Mouse (Mus musculus) stomach, embryonic 15.5 days (tissue): ENCODE results near the gene Vmn1r114. TPM values are rescaled to one million over a fixed set of nuclear protein-coding genes. Genes with fewer than 3 reads are reported as not detected.
"Not testable (repeated sequence)": the region's sequence is repeated elsewhere in the genome, so short reads cannot be mapped to it uniquely, and the experiment has no call there.

ENCODE experiments used
- ATAC-seq: fragments of 200-750 bp; cut with Nextera tagmentation; 2 replicates; pipeline ENCODE4 v1.8.0; 2017; ENCODE audit warnings: low read depth, moderate number of reproducible peaks, moderate TSS enrichment; ENCODE audit not compliant: insufficient read depth, low FRiP score
- H3K27ac ChIP-seq: fragments of 300-500 bp; sonication (generic); 2 replicates; pipeline ENCODE4 v1.5.1; 2015; ENCODE audit warnings: mild to moderate bottlenecking, inconsistent platforms
- H3K27me3 ChIP-seq: fragments of 300-500 bp; sonication (generic); replicated peaks from 2 replicates; pipeline ENCODE4 v1.6.1; 2015; ENCODE audit warnings: inconsistent platforms
- H3K36me3 ChIP-seq: fragments of 300-500 bp; sonication (generic); 2 replicates; pipeline ENCODE4 v1.6.1; 2015; ENCODE audit warnings: inconsistent platforms
- H3K4me1 ChIP-seq: fragments of 300-500 bp; sonication (generic); 2 replicates; pipeline ENCODE4 v1.6.1; 2015; ENCODE audit warnings: inconsistent platforms
- H3K4me2 ChIP-seq: fragments of 300-500 bp; sonication (generic); 2 replicates; pipeline ENCODE4 v1.6.1; 2015; ENCODE audit warnings: mild to moderate bottlenecking, inconsistent platforms
- H3K4me3 ChIP-seq: fragments of 300-500 bp; sonication (generic); replicated peaks from 2 replicates; pipeline ENCODE4 v1.5.1; 2015; ENCODE audit warnings: inconsistent platforms
- H3K9ac ChIP-seq: fragments of 300-500 bp; sonication (generic); 2 replicates; pipeline ENCODE4 v1.6.1; 2015; ENCODE audit warnings: inconsistent platforms
- H3K9me3 ChIP-seq: fragments of 300-500 bp; sonication (generic); 2 replicates; pipeline ENCODE4 v1.6.1; 2016; ENCODE audit warnings: inconsistent platforms
- WGBS: fragments of 180-500 bp; shearing (Covaris S2); methylation state at CpG from one replicate; pipeline ENCODE4 v1.1.7; 2015; 5-methylcytosine and 5-hydroxymethylcytosine counted together
- polyA plus RNA-seq: library from polyadenylated mRNA; unstranded; fragments of >200 nt; fragmentation: Nextera tagmentation; extraction: Ambion mirVana; gene quantifications from 2 replicates; pipeline ENCODE4 v1.2.1, GENCODE M21; 2015

Vmn1r114 gene
- not detected in 2 replicates for polyA plus RNA-seq

- not testable (repeated sequence) for H3K9me3 ChIP-seq, H3K27me3 ChIP-seq, H3K4me1 ChIP-seq, H3K4me2 ChIP-seq, ATAC-seq, H3K27ac ChIP-seq, H3K9ac ChIP-seq, H3K36me3 ChIP-seq, H3K4me3 ChIP-seq
- no CpG with 5 or more reads among the region's 5 CpGs for WGBS
Measured at GRCm38 (mm10) chr7:20812086-20812485, at the start of gene Vmn1r114. TSS of gene Vmn1r114 (minus strand) at chr7:20812186.

DNA sequence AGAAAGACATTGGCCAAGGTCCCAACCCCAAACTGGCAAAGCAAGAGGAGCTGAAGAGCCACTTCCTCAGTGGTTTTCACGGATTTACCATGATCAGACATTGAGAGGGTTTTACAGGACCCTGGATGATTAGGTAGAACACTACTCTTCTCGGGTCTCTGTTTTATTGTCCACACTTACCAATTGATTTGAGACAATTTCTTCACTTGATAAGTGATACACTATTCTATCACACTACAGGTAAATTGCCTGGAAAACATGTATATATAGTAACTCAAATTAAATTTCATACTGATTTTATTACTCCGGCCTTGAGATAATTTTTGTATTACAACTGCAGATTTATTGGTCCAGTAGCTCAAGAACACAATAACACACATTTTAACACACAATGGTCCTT is 32.9 kb upstream of the Vmn1r114 start, which contains the start of gene Vmn1r115:
Gene Vmn1r115, minus strand, starts transcription at position 101 of the 400 bp plus-strand sequence.
- not testable (repeated sequence) for H3K36me3 ChIP-seq, H3K4me1 ChIP-seq, H3K27ac ChIP-seq, ATAC-seq, H3K9me3 ChIP-seq, H3K27me3 ChIP-seq, H3K9ac ChIP-seq, H3K4me3 ChIP-seq, H3K4me2 ChIP-seq
- WGBS = 100% methylated on average over 1 of the region's 3 CpGs

DNA sequence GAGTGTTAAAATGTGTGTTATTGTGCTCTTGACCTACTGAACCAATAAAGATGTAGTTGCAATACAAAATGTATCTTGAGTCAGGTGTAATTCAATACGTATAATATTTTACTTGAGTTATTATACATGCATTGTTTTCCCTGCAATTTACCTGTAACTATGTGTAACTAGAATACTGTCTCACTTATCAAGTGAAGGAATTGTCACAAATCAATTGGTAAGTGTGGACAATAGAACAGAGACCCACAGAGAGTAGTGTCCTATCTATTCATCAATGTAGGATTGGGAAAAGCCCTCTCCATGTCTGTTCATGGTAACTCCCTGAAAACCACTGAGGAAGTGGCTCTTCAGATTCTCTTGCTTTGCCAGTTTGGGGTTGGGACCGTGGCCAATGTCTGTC is 25.0 kb downstream of the Vmn1r114 start, which contains the start of gene Vmn1r113:
Gene Vmn1r113, plus strand, starts transcription at position 301 of the 400 bp plus-strand sequence.
- H3K36me3 ChIP-seq, H3K4me1 ChIP-seq, H3K27ac ChIP-seq, H3K9ac ChIP-seq, H3K4me3 ChIP-seq, H3K4me2 ChIP-seq, ATAC-seq, H3K9me3 ChIP-seq, H3K27me3 ChIP-seq: not testable (repeated sequence)
- 60% methylated on average over 2 of the region's 2 CpGs for WGBS

DNA sequence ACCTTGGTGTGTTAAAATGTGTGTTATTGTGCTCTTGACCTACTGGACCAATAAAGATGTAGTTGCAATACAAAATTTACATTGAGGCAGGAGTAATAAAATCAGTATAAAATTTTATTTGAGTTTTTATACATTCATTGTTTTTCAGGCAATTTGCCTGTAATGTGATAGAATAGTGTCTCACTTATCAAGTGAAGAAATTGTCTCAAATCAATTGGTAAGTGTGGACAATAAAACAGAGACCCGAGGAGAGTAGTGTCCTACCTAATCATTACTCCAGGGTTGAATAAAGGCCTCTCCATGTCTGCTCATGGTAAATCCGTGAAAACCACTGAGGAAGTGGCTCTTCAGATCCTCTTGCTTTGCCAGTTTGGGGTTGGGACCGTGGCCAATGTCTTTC is 41.1 kb downstream of the Vmn1r114 start, which contains the start of gene Vmn1r112:
Gene Vmn1r112, plus strand, starts transcription at position 301 of the 400 bp plus-strand sequence.
- H3K4me3 ChIP-seq, H3K4me2 ChIP-seq, H3K27ac ChIP-seq, ATAC-seq, H3K9ac ChIP-seq, H3K36me3 ChIP-seq, H3K27me3 ChIP-seq, H3K9me3 ChIP-seq, H3K4me1 ChIP-seq: not testable (repeated sequence)
- no CpG with 5 or more reads among the region's 3 CpGs for WGBS

Other genes starting within 250 kb of the Vmn1r114 start
- not detected in 2 replicates for gene Gm4141, start 235.9 kb downstream of the Vmn1r114 start, polyA plus RNA-seq
- gene Gm4513, start 213.2 kb downstream of the Vmn1r114 start, polyA plus RNA-seq = not detected in 2 replicates
- not detected in 2 replicates for gene Vmn1r107, start 143.3 kb downstream of the Vmn1r114 start, polyA plus RNA-seq
- gene Vmn1r111, start 109.0 kb downstream of the Vmn1r114 start, polyA plus RNA-seq = not detected in 2 replicates
- gene Gm10668, start 81.6 kb downstream of the Vmn1r114 start, polyA plus RNA-seq = not detected in 2 replicates
- not detected in 2 replicates for gene Vmn1r112, start 41.0 kb downstream of the Vmn1r114 start, polyA plus RNA-seq
- gene Vmn1r113, start 24.9 kb downstream of the Vmn1r114 start, polyA plus RNA-seq = not detected in 2 replicates
- gene Vmn1r115, start 32.8 kb upstream of the Vmn1r114 start, polyA plus RNA-seq = not detected in 2 replicates
- gene Vmn1r116, start 60.1 kb upstream of the Vmn1r114 start, polyA plus RNA-seq = not detected in 2 replicates
- not detected in 2 replicates for gene Vmn1r117, start 71.9 kb upstream of the Vmn1r114 start, polyA plus RNA-seq
- not detected in 2 replicates for gene Vmn1r118, start 100.2 kb upstream of the Vmn1r114 start, polyA plus RNA-seq
- gene Vmn1r119, start 200.3 kb upstream of the Vmn1r114 start, polyA plus RNA-seq = not detected in 2 replicates
- not detected in 2 replicates for gene Vmn1r120, start 241.6 kb upstream of the Vmn1r114 start, polyA plus RNA-seq